Mouse (Mus musculus): ENCODE measurements around the gene Nme4. TPM values are rescaled to one million over a fixed set of nuclear protein-coding genes. Genes with fewer than 3 reads are reported as not detected.

Gene Nme4
- total and polyA plus RNA-seq, 2 experiments from 2014 or later, result 26.5 to 60.6 TPM

DNA sequence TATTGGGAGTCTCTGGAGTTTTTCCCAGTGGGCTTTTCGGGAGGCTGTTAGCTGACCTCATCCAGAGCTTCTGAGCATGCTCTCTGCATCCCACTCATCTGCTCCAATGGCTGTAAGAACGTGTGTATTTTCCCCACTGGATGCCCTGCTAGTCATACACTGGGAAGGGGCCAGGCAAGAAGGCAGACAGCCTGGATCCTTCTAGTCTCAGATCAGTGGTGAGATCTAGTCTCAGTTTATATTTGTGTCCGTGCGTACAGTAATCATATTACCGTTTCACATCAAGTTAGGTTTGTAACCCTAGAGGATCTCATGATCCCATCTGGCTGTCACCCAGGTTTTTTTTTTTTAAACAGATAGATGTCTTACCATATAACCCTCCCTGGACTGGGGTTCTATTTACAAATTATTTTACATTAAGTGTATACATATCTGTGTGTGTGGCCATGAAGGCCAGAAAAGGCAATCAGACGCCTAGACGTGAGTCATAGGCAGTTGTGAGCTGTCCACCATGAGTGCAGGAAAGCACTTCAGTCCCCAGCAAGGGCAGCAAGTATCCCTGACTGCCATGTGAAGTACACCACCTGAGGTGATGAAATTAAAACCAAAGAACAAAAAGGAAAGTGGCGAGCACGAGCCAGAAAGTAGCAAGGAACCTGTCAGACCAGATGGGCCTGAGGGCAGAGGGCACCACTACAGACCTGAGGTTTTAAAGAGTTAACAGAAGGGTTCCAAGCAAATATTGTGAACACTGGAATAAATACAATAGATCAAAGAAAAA is 37.4 kb downstream of the Nme4 start:
- TF ChIP-seq EP300 (IDR thresholded peaks at IDR 0.05; ENCODE audit: low read depth) (no peak), CTCF (IDR thresholded peaks at IDR 0.05; ENCODE audit: low read depth) (no peak)
- Histone ChIP-seq H3K27ac (ENCODE audit: low read depth) (no peak overlapping the region), H3K27me3 (ENCODE audit: control insufficient read depth, insufficient read depth, low read length) (no peaks in the 10 kb centered on the region), H3K4me2 (ENCODE audit: low read depth, low read length) (no peak overlapping the region), H3K4me1 (ENCODE audit: control insufficient read depth, insufficient read depth) (no peaks in the 10 kb centered on the region), H3K9me3 (replicated peaks; ENCODE audit: control insufficient read depth, low read length) (no peaks in the 10 kb centered on the region), H3K4me3 (ENCODE audit: low read depth, low read length) (no peak overlapping the region), H3K9ac (replicated peaks; ENCODE audit: low read depth, low read length) (no peak overlapping the region), H3K36me3 (replicated peaks; ENCODE audit: control insufficient read depth, insufficient read depth, low read length) (no peaks in the 10 kb centered on the region; the same call in 1 of the 2 replicates)
- DNase-seq (ENCODE audit: low spot score) (no peak), ATAC-seq (ENCODE audit: insufficient read depth, low read depth) (no peak)
- WGBS, result 70% methylated on average over 9 of the region's 9 CpGs

DNA sequence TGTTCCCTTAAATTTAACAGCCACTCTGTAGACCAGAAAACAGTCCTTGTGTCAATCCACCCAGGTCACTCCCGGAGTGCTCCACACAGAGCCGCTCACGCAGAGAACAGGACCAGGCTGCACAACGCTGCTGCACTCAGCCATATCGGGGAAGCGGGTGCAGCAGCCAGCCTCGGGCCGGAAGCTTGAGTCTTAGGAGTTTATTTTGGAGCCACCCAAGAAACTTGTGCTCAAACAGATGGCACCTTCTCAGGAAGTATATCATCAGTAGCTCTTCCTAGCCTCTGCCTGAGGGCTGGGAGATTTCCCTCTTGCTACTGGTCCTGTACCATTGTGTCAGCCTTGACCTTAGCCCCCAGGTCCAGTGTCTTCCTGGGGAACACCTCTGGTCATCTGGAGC is 38.1 kb downstream of the Nme4 start:
- Histone ChIP-seq H3K27me3 (ENCODE audit: control insufficient read depth, insufficient read depth, low read length) (no peaks in the 10 kb centered on the region), H3K4me3 (ENCODE audit: low read depth, low read length) (no peak overlapping the region), H3K9ac (replicated peaks; ENCODE audit: low read depth, low read length) (no peak overlapping the region), H3K27ac (ENCODE audit: low read depth) (no peak overlapping the region), H3K4me1 (ENCODE audit: control insufficient read depth, insufficient read depth) (no peaks in the 10 kb centered on the region), H3K9me3 (replicated peaks; ENCODE audit: control insufficient read depth, low read length) (no peaks in the 10 kb centered on the region), H3K4me2 (ENCODE audit: low read depth, low read length) (no peak overlapping the region), H3K36me3 (replicated peaks; ENCODE audit: control insufficient read depth, insufficient read depth, low read length) (no peaks in the 10 kb centered on the region)
- DNase-seq (ENCODE audit: low spot score) (no peak), ATAC-seq (ENCODE audit: insufficient read depth, low read depth) (no peak)
- 84% methylated on average over 8 of the region's 8 CpGs for WGBS
- TF ChIP-seq CTCF (IDR thresholded peaks at IDR 0.05; ENCODE audit: low read depth) (no peak), EP300 (IDR thresholded peaks at IDR 0.05; ENCODE audit: low read depth) (no peak)

DNA sequence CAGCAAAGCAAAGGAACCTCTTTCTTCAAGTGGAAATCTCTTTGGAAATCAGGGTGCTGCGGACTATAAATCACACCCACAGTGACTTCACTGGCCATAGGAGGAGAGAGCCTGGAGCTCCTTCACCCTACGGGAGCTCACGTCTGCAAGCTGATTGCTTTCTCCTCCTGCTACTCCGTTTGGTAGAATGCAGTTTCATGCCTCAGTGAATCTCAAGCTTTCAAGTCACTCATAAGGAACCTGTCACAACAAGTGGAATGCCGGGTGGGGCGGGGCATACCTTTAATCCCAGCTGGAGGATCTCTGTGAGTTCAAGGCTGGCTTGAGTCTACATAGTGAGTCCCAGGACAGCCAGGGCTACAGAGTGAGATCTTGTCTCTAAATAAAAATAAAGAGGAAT is 40.2 kb downstream of the Nme4 start:
- H3K36me3 ChIP-seq (replicated peaks; ENCODE audit: control insufficient read depth, insufficient read depth, low read length), result no peaks in the 10 kb centered on the region
- TF ChIP-seq EP300 (IDR thresholded peaks at IDR 0.05; ENCODE audit: low read depth) (no peak), CTCF (IDR thresholded peaks at IDR 0.05; ENCODE audit: low read depth) (no peak)
- no peak for ATAC-seq (ENCODE audit: insufficient read depth, low read depth)
- no peak for DNase-seq (ENCODE audit: low spot score)
- no peak overlapping the region for H3K4me3 ChIP-seq (ENCODE audit: low read depth, low read length)
- WGBS, result 72% methylated on average over 6 of the region's 6 CpGs
- no peaks in the 10 kb centered on the region for H3K4me1 ChIP-seq (ENCODE audit: control insufficient read depth, insufficient read depth)
- no peaks in the 10 kb centered on the region for H3K27me3 ChIP-seq (ENCODE audit: control insufficient read depth, insufficient read depth, low read length)
- H3K9ac ChIP-seq (replicated peaks; ENCODE audit: low read depth, low read length), result no peak overlapping the region
- H3K4me2 ChIP-seq (ENCODE audit: low read depth, low read length), result no peak overlapping the region
- H3K27ac ChIP-seq (ENCODE audit: low read depth), result no peak overlapping the region
- H3K9me3 ChIP-seq (replicated peaks; ENCODE audit: control insufficient read depth, low read length), result no peaks in the 10 kb centered on the region

DNA sequence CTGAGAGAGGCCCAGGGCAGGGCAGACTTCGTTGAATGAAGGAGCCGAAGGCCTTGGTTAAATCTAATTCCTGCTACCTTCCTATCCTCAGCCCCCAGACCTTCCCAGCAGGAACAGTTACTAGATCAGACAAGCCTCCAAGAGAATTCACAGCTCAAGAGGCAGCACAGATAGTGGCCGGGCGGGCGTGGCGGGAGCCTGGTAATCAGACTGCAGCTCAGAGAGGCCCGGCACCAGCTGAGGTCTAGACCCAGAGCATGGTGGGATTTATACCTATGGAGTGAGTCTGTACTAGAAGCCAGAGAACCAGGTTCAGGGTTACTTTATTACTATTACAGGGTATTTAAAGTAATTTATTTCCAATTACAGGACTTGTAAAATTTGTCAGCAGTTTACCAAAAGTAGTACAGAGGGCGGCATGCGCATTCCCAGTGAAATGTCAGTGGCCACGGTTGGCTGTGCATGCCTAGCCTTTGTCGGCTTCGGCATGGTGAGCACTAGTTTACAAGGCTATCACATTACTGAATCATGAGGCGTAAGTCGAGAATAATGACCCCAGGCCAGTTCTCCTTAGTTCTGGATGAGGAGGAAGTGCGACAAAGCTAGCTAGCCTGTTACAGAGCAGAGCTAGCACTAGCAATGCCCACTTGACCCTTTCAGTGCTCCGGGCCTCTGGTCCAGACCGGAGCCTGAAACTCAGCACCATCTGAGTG is 41.1 kb downstream of the Nme4 start:
- H3K9ac ChIP-seq (replicated peaks; ENCODE audit: low read depth, low read length), result no peak overlapping the region
- H3K27ac ChIP-seq (ENCODE audit: low read depth), result no peak overlapping the region
- H3K4me2 ChIP-seq (ENCODE audit: low read depth, low read length), result no peak overlapping the region
- no peak for ATAC-seq (ENCODE audit: insufficient read depth, low read depth)
- H3K4me1 ChIP-seq (ENCODE audit: control insufficient read depth, insufficient read depth), result no peaks in the 10 kb centered on the region
- TF ChIP-seq EP300 (IDR thresholded peaks at IDR 0.05; ENCODE audit: low read depth) (no peak), CTCF (IDR thresholded peaks at IDR 0.05; ENCODE audit: low read depth) (no peak)
- H3K4me3 ChIP-seq (ENCODE audit: low read depth, low read length), result no peak overlapping the region
- no peaks in the 10 kb centered on the region for H3K9me3 ChIP-seq (replicated peaks; ENCODE audit: control insufficient read depth, low read length)
- no peaks in the 10 kb centered on the region for H3K27me3 ChIP-seq (ENCODE audit: control insufficient read depth, insufficient read depth, low read length)
- WGBS, result 48% methylated on average over 17 of the region's 17 CpGs
- DNase-seq (ENCODE audit: low spot score), result no peak
- H3K36me3 ChIP-seq (replicated peaks; ENCODE audit: control insufficient read depth, insufficient read depth, low read length), result no peaks in the 10 kb centered on the region

DNA sequence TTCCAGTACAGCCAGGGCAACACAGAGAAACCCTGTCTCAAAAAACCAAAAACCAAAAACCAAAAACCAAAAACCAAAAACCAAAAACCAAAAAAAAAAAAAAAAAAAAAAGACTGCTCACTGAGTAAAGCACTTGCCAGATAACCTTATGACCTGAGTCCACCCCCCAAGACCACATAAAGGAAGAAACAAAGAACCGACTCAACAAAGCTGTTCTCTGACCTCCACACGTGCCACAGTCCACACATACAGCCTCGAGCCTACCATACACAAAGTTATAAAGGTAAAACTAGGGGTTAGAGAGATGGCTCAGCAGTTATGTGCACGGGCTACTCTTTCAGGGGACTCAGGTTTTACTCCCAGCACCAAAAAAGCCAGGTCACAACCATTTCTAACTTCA is 42.7 kb downstream of the Nme4 start:
- no peak overlapping the region for H3K4me3 ChIP-seq (ENCODE audit: low read depth, low read length)
- H3K9ac ChIP-seq (replicated peaks; ENCODE audit: low read depth, low read length), result no peak overlapping the region
- no peak for ATAC-seq (ENCODE audit: insufficient read depth, low read depth)
- peaks cover 3% of the 10 kb centered on the region; the same call in 1 of the 2 replicates for H3K4me1 ChIP-seq (ENCODE audit: control insufficient read depth, insufficient read depth)
- no peak overlapping the region for H3K27ac ChIP-seq (ENCODE audit: low read depth)
- no peak overlapping the region for H3K4me2 ChIP-seq (ENCODE audit: low read depth, low read length)
- no peaks in the 10 kb centered on the region for H3K27me3 ChIP-seq (ENCODE audit: control insufficient read depth, insufficient read depth, low read length)
- no peak for DNase-seq (ENCODE audit: low spot score)
- no peak for TF ChIP-seq CTCF (IDR thresholded peaks at IDR 0.05; ENCODE audit: low read depth)
- no peak for TF ChIP-seq EP300 (IDR thresholded peaks at IDR 0.05; ENCODE audit: low read depth)
- H3K36me3 ChIP-seq (replicated peaks; ENCODE audit: control insufficient read depth, insufficient read depth, low read length), result no peaks in the 10 kb centered on the region
- H3K9me3 ChIP-seq (replicated peaks; ENCODE audit: control insufficient read depth, low read length), result no peaks in the 10 kb centered on the region
- WGBS, result 85% methylated on average over 4 of the region's 4 CpGs
